Mouse (Mus musculus): ENCODE data around the gene Cnpy2.
A peak's percentile ranks its signal among the peaks of the same experiment; 100 is the strongest.
"Not testable (repeated sequence)": the region's sequence is repeated elsewhere in the genome, so short reads cannot be mapped to it uniquely, and the experiment has no call there.

The Cnpy2 gene

GRCm38 (mm10) chr10:128322141-128323108 lies at the start of gene Cnpy2:
Cnpy2 (plus strand) TSS chr10:128322459.
- peak; percentile 81 for DNase-seq

- DNase-seq: not testable (repeated sequence)
Observed at GRCm38 (mm10) chr10:128272819-128273439, 49.3 kb upstream of the Cnpy2 start.

- not testable (repeated sequence) for DNase-seq
Observed at GRCm38 (mm10) chr10:128275374-128275773, 46.9 kb upstream of the Cnpy2 start.

GRCm38 (mm10) chr10:128278158-128278557 lies 44.1 kb upstream of the Cnpy2 start:
- no peak for DNase-seq

GRCm38 (mm10) chr10:128280943-128281342 lies 41.3 kb upstream of the Cnpy2 start:
- DNase-seq: no peak

- DNase-seq: no peak
Observed at GRCm38 (mm10) chr10:128281682-128282081, 40.6 kb upstream of the Cnpy2 start.

- no peak for DNase-seq
Observed at GRCm38 (mm10) chr10:128282886-128283450, 39.3 kb upstream of the Cnpy2 start.

- DNase-seq: peak; percentile 77
Observed at GRCm38 (mm10) chr10:128283604-128284579, 38.4 kb upstream of the Cnpy2 start.

- DNase-seq: not testable (repeated sequence)
Observed at GRCm38 (mm10) chr10:128290594-128290993, 31.7 kb upstream of the Cnpy2 start.

- no peak for DNase-seq
Observed at GRCm38 (mm10) chr10:128296370-128297090, 25.7 kb upstream of the Cnpy2 start.

GRCm38 (mm10) chr10:128297221-128297620 lies 25.0 kb upstream of the Cnpy2 start:
- DNase-seq: no peak

GRCm38 (mm10) chr10:128297622-128298021 lies 24.6 kb upstream of the Cnpy2 start:
- no peak for DNase-seq

GRCm38 (mm10) chr10:128298243-128298642 lies 24.0 kb upstream of the Cnpy2 start:
- DNase-seq: no peak

GRCm38 (mm10) chr10:128298702-128299171 lies 23.5 kb upstream of the Cnpy2 start, which contains the start of gene Il23a:
Il23a (minus strand) TSS chr10:128298752.
- no peak for DNase-seq

GRCm38 (mm10) chr10:128302357-128302756 lies 19.9 kb upstream of the Cnpy2 start:
- DNase-seq: no peak

GRCm38 (mm10) chr10:128302785-128303125 lies 19.5 kb upstream of the Cnpy2 start:
- no peak for DNase-seq

GRCm38 (mm10) chr10:128303126-128304021 lies 18.9 kb upstream of the Cnpy2 start, which contains the start of gene Pan2:
Pan2 (plus strand) TSS chr10:128303335.
- peak; percentile 98 for DNase-seq

GRCm38 (mm10) chr10:128309654-128310053 lies 12.6 kb upstream of the Cnpy2 start:
- DNase-seq: no peak

GRCm38 (mm10) chr10:128310177-128310576 lies 12.1 kb upstream of the Cnpy2 start:
- peak; percentile 46 for DNase-seq

- DNase-seq: no peak
Observed at GRCm38 (mm10) chr10:128310902-128311301, 11.4 kb upstream of the Cnpy2 start.

Measured in right cerebral cortex, postnatal 14 days (tissue).